Mouse (Mus musculus) ovary, postnatal 14 days (tissue): ENCODE data around the gene Gm9758.
"Not testable (repeated sequence)": the region's sequence is repeated elsewhere in the genome, so short reads cannot be mapped to it uniquely, and the experiment has no call there.

Experiments
- DNase-seq: peaks from one replicate; pipeline ENCODE4 v3.0.0; 2022; ENCODE audit warnings: low spot score

Gm9758 gene

GRCm38 (mm10) chr5:14914799-14915198, at the start of gene Gm9758:
TSS of gene Gm9758 (minus strand) at chr5:14914899.
- DNase-seq, result not testable (repeated sequence)

GRCm38 (mm10) chr5:14963821-14964220, 49.1 kb upstream of the Gm9758 start:
- DNase-seq, result not testable (repeated sequence)

GRCm38 (mm10) chr5:14961502-14961901, 46.8 kb upstream of the Gm9758 start:
- not testable (repeated sequence) for DNase-seq

GRCm38 (mm10) chr5:14955928-14956706, 41.4 kb upstream of the Gm9758 start:
- DNase-seq, result not testable (repeated sequence)

- not testable (repeated sequence) for DNase-seq
These were observed 38.9 kb upstream of the Gm9758 start for GRCm38 (mm10) chr5:14953587-14953986.

- DNase-seq, result not testable (repeated sequence)
These were observed 38.0 kb upstream of the Gm9758 start for GRCm38 (mm10) chr5:14952749-14953148.

GRCm38 (mm10) chr5:14951822-14952221, 37.1 kb upstream of the Gm9758 start:
- DNase-seq, result not testable (repeated sequence)

GRCm38 (mm10) chr5:14947482-14948198, 32.9 kb upstream of the Gm9758 start:
- not testable (repeated sequence) for DNase-seq

GRCm38 (mm10) chr5:14945524-14945923, 30.8 kb upstream of the Gm9758 start:
- DNase-seq, result not testable (repeated sequence)

GRCm38 (mm10) chr5:14941043-14941442, 26.3 kb upstream of the Gm9758 start:
- DNase-seq, result not testable (repeated sequence)

GRCm38 (mm10) chr5:14938329-14938728, 23.6 kb upstream of the Gm9758 start, which contains the start of gene Speer4e:
TSS of gene Speer4e (minus strand) at chr5:14938429.
- DNase-seq, result not testable (repeated sequence)

GRCm38 (mm10) chr5:14933721-14934120, 19.0 kb upstream of the Gm9758 start:
- DNase-seq, result not testable (repeated sequence)

- DNase-seq, result not testable (repeated sequence)
These were observed 12.3 kb upstream of the Gm9758 start for GRCm38 (mm10) chr5:14927047-14927446.

GRCm38 (mm10) chr5:14914361-14914760, 338 bp downstream of the Gm9758 start:
- DNase-seq, result not testable (repeated sequence)

GRCm38 (mm10) chr5:14903539-14903938, 11.2 kb downstream of the Gm9758 start:
- not testable (repeated sequence) for DNase-seq

GRCm38 (mm10) chr5:14892242-14892641, 22.5 kb downstream of the Gm9758 start:
- DNase-seq, result no peak

GRCm38 (mm10) chr5:14885291-14885690, 29.4 kb downstream of the Gm9758 start:
- DNase-seq, result not testable (repeated sequence)
